Mouse (Mus musculus) ES-E14 (cell line): ENCODE measurements around the gene Cmpk1.

Experiments
- CHD2 ChIP-seq: IDR thresholded peaks from 2 replicates; pipeline ENCODE4 v1.6.1; 2014; ENCODE audit warnings: mild to moderate bottlenecking, low read depth, low read length, inconsistent platforms
- HCFC1 ChIP-seq: IDR thresholded peaks from 2 replicates; pipeline ENCODE4 v1.6.1; 2012; ENCODE audit warnings: low read length, inconsistent platforms, borderline replicate concordance; ENCODE audit not compliant: insufficient read depth
- MAFK ChIP-seq: IDR thresholded peaks from 2 replicates; pipeline ENCODE4 v1.6.1; 2014; ENCODE audit warnings: mild to moderate bottlenecking, low read depth, low read length, inconsistent platforms; ENCODE audit not compliant: insufficient read depth
- ZNF384 ChIP-seq: IDR thresholded peaks from 2 replicates; pipeline ENCODE4 v1.6.1; 2012; ENCODE audit warnings: low read depth, low read length, inconsistent platforms

GRCm38 (mm10) chr4:114994218-114994617, 7.2 kb upstream of the Cmpk1 start:
- TF ChIP-seq CHD2 (no peak), MAFK (no peak), ZNF384 (no peak), HCFC1 (no peak)
